In genomic region chr10:34198574-34198973, GRCm38 (mm10) we compare ENCODE assay signal across 16 mouse cellular contexts. TPM values are rescaled to one million over a fixed set of nuclear protein-coding genes. Genes with fewer than 3 reads are reported as not detected.
A peak's percentile ranks its signal among the peaks of the same experiment; 100 is the strongest.
DNase-seq lines count a peak whose midpoint lies in the region; ATAC-seq and TF ChIP-seq lines count a peak whose summit lies in the region.
"Had no signal": no experiment of that assay in that cellular context is flagged by ENCODE, and none has a peak within 500 bp of the region (broad histone marks: within the 10 kb centered on the region; RNA-seq: fewer than 3 reads in every experiment).

No protein-coding gene starts in this region.

- TF ChIP-seq CTCF in stomach, postnatal 0 days (IDR thresholded peaks at IDR 0.05; ENCODE audit: low read depth) = no peak

- H3K27ac ChIP-seq in heart, embryonic 12.5 days (ENCODE audit: poor library complexity, severe bottlenecking) = peak overlapping the region; percentile 71
- H3K27ac ChIP-seq in kidney, embryonic 16.5 days (ENCODE audit: low read length) = peak overlapping the region; percentile 11; the same call in 1 of the 2 replicates
- H3K27ac ChIP-seq in stomach, embryonic 15.5 days = peak overlapping the region; percentile 26; the same call in 1 of the 2 replicates
- no peak overlapping the region for H3K27ac ChIP-seq in stomach, postnatal 0 days (replicated peaks)
- H3K27ac ChIP-seq in forebrain, embryonic 13.5 days = no peak overlapping the region
- H3K27ac ChIP-seq: neural tube, embryonic 15.5 days had no signal

- no peak overlapping the region for H3K9ac ChIP-seq in heart, embryonic 12.5 days
- H3K9ac ChIP-seq in kidney, embryonic 16.5 days (replicated peaks; ENCODE audit: low read length) = no peak overlapping the region
- H3K9ac ChIP-seq in stomach, embryonic 15.5 days = no peak overlapping the region
- no peak overlapping the region for H3K9ac ChIP-seq in stomach, postnatal 0 days (ENCODE audit: low read length)
- H3K9ac ChIP-seq in forebrain, embryonic 13.5 days = no peak overlapping the region
- H3K9ac ChIP-seq: neural tube, embryonic 15.5 days had no signal

- H3K27me3 ChIP-seq in heart, embryonic 12.5 days (replicated peaks) = no peaks in the 10 kb centered on the region
- no peaks in the 10 kb centered on the region for H3K27me3 ChIP-seq in kidney, embryonic 16.5 days (ENCODE audit: insufficient read depth, low read length)
- no peaks in the 10 kb centered on the region for H3K27me3 ChIP-seq in stomach, embryonic 15.5 days (replicated peaks)
- no peaks in the 10 kb centered on the region for H3K27me3 ChIP-seq in stomach, postnatal 0 days (ENCODE audit: control insufficient read depth, insufficient read depth, low read length)
- H3K27me3 ChIP-seq in forebrain, embryonic 13.5 days = no peaks in the 10 kb centered on the region
- H3K27me3 ChIP-seq: neural tube, embryonic 15.5 days; Patski had no signal

- H3K4me1 ChIP-seq in heart, embryonic 12.5 days (replicated peaks) = peaks cover 36% of the 10 kb centered on the region
- peaks cover 14% of the 10 kb centered on the region for H3K4me1 ChIP-seq in kidney, embryonic 16.5 days (ENCODE audit: insufficient read depth, low read length)
- peaks cover 8% of the 10 kb centered on the region; the same call in 1 of the 2 replicates for H3K4me1 ChIP-seq in stomach, embryonic 15.5 days
- H3K4me1 ChIP-seq in stomach, postnatal 0 days (replicated peaks; ENCODE audit: control insufficient read depth, insufficient read depth) = no peaks in the 10 kb centered on the region; the same call in 1 of the 2 replicates
- no peaks in the 10 kb centered on the region for H3K4me1 ChIP-seq in forebrain, embryonic 13.5 days
- H3K4me1 ChIP-seq: neural tube, embryonic 15.5 days had no signal

- TF ChIP-seq EP300 in stomach, postnatal 0 days (optimal IDR thresholded peaks at IDR 0.05) = no peak

- no peak for DNase-seq in heart, adult 18-20 months
- DNase-seq in kidney, postnatal 4 days = no peak
- no peak for DNase-seq in stomach, postnatal 0 days (ENCODE audit: low spot score)
- DNase-seq: cerebellum, adult 11-12 months; cerebellum, postnatal 36 days; left cerebral cortex, postnatal 4 days; lung, adult 2 months; retina, postnatal 1 day; thymus, postnatal 36 days had no signal

- no peak overlapping the region for H3K4me3 ChIP-seq in heart, embryonic 12.5 days
- no peak overlapping the region for H3K4me3 ChIP-seq in kidney, embryonic 16.5 days (ENCODE audit: low read length)
- H3K4me3 ChIP-seq in stomach, embryonic 15.5 days (replicated peaks) = no peak overlapping the region
- no peak overlapping the region for H3K4me3 ChIP-seq in stomach, postnatal 0 days (ENCODE audit: low read depth, low read length)
- no peak overlapping the region for H3K4me3 ChIP-seq in forebrain, embryonic 13.5 days
- H3K4me3 ChIP-seq: neural tube, embryonic 15.5 days had no signal

- 0 out of 2 replicates have a peak, but pooled peaks have one; percentile 55 for ATAC-seq in heart, embryonic 12.5 days (ENCODE audit: insufficient number of reproducible peaks, low FRiP score)
- no peak for ATAC-seq in kidney, embryonic 16.5 days (ENCODE audit: low FRiP score, low TSS enrichment)
- ATAC-seq in stomach, embryonic 15.5 days (ENCODE audit: insufficient read depth, low FRiP score, low read depth) = no peak
- no peak for ATAC-seq in stomach, postnatal 0 days (ENCODE audit: low FRiP score, low TSS enrichment)
- no peak for ATAC-seq in forebrain, embryonic 13.5 days
- ATAC-seq: Patski had no signal

- peak overlapping the region; percentile 7; the same call in 1 of the 2 replicates for H3K4me2 ChIP-seq in heart, embryonic 12.5 days
- no peak overlapping the region for H3K4me2 ChIP-seq in kidney, embryonic 16.5 days (replicated peaks; ENCODE audit: low read depth, low read length)
- H3K4me2 ChIP-seq in stomach, embryonic 15.5 days = no peak overlapping the region
- no peak overlapping the region for H3K4me2 ChIP-seq in stomach, postnatal 0 days (replicated peaks; ENCODE audit: low read depth)
- H3K4me2 ChIP-seq in forebrain, embryonic 13.5 days = no peak overlapping the region
- H3K4me2 ChIP-seq: midbrain, embryonic 11.5 days; neural tube, embryonic 15.5 days had no signal

- no peaks in the 10 kb centered on the region for H3K9me3 ChIP-seq in heart, embryonic 12.5 days (replicated peaks)
- peaks cover 3% of the 10 kb centered on the region; the same call in 1 of the 2 replicates for H3K9me3 ChIP-seq in kidney, embryonic 16.5 days (ENCODE audit: low read length)
- no peaks in the 10 kb centered on the region for H3K9me3 ChIP-seq in stomach, embryonic 15.5 days
- no peaks in the 10 kb centered on the region for H3K9me3 ChIP-seq in stomach, postnatal 0 days (ENCODE audit: control insufficient read depth, low read length)
- H3K9me3 ChIP-seq in forebrain, embryonic 13.5 days (replicated peaks) = no peaks in the 10 kb centered on the region
- H3K9me3 ChIP-seq: neural tube, embryonic 15.5 days had no signal

- H3K36me3 ChIP-seq in heart, embryonic 12.5 days = no peaks in the 10 kb centered on the region
- no peaks in the 10 kb centered on the region for H3K36me3 ChIP-seq in kidney, embryonic 16.5 days (ENCODE audit: insufficient read depth, low read length)
- no peaks in the 10 kb centered on the region for H3K36me3 ChIP-seq in stomach, embryonic 15.5 days
- H3K36me3 ChIP-seq in stomach, postnatal 0 days (ENCODE audit: control insufficient read depth, insufficient read depth, low read length) = no peaks in the 10 kb centered on the region
- no peaks in the 10 kb centered on the region for H3K36me3 ChIP-seq in forebrain, embryonic 13.5 days (ENCODE audit: poor library complexity, severe bottlenecking)
- H3K36me3 ChIP-seq: neural tube, embryonic 15.5 days had no signal

- WGBS in heart, embryonic 12.5 days = 40% methylated on average over 3 of the region's 3 CpGs
- 56% methylated on average over 3 of the region's 3 CpGs for WGBS in kidney, embryonic 16.5 days
- 46% methylated on average over 3 of the region's 3 CpGs for WGBS in stomach, embryonic 15.5 days
- 48% methylated on average over 3 of the region's 3 CpGs for WGBS in stomach, postnatal 0 days
- 82% methylated on average over 3 of the region's 3 CpGs for WGBS in forebrain, embryonic 13.5 days

RNA-seq across cellular contexts. Expression of gene Dse, which starts 8.9 kb away (rescaled TPM):
- 19.9 and 22.0 TPM in 2 replicates for polyA plus RNA-seq in heart, embryonic 12.5 days (2016; fragmentation: Nextera tagmentation; extraction: Ambion mirVana)
- total RNA-seq in heart, adult 18-20 months (2021) = 1 to 10 TPM; 4.0 to 4.4 TPM
- polyA plus RNA-seq in kidney, embryonic 16.5 days (2015; fragmentation: Nextera tagmentation; extraction: Ambion mirVana) = 24.7 and 25.4 TPM in 2 replicates
- 16.7 and 19.2 TPM in 2 replicates for polyA plus RNA-seq in stomach, embryonic 15.5 days (2015; fragmentation: Nextera tagmentation; extraction: Ambion mirVana)
- polyA plus RNA-seq in stomach, postnatal 0 days (2015; fragmentation: Nextera tagmentation; extraction: Ambion mirVana) = 7.5 and 8.3 TPM in 2 replicates
- 4.6 and 4.9 TPM in 2 replicates for polyA plus RNA-seq in forebrain, embryonic 13.5 days (2015; fragmentation: Nextera tagmentation; extraction: Ambion mirVana)

Comparison
In these comparisons a context has a peak if more than half of its experiments do, and no peak if none do; other contexts are left out.
1. H3K27ac ChIP-seq: peak in heart, embryonic 12.5 days (single experiment), kidney, embryonic 16.5 days (single experiment) and stomach, embryonic 15.5 days (single experiment); none in stomach, postnatal 0 days (single experiment) and forebrain, embryonic 13.5 days (single experiment).